Mouse (Mus musculus): ENCODE results near the gene Odf3l1. TPM values are rescaled to one million over a fixed set of nuclear protein-coding genes. Genes with fewer than 3 reads are reported as not detected.

Odf3l1 gene
- total RNA-seq, 1 experiment from 2014 or later = not detected

- ATAC-seq (replicated peaks in 1 of 2; ENCODE audit: insufficient read depth in 1 of 2, low FRiP score in 2 of 2, low TSS enrichment in 1 of 2, low read depth in 1 of 2, poor library complexity in 2 of 2, severe bottlenecking in 2 of 2) = no peak
Measured at GRCm38 (mm10) chr9:56825476-56826213, 38.8 kb downstream of the Odf3l1 start.

GRCm38 (mm10) chr9:56824900-56825299 lies 39.6 kb downstream of the Odf3l1 start:
- no peak for ATAC-seq (replicated peaks in 1 of 2; ENCODE audit: insufficient read depth in 1 of 2, low FRiP score in 2 of 2, low TSS enrichment in 1 of 2, low read depth in 1 of 2, poor library complexity in 2 of 2, severe bottlenecking in 2 of 2)

GRCm38 (mm10) chr9:56810916-56811315 lies 53.6 kb downstream of the Odf3l1 start:
- ATAC-seq (replicated peaks in 1 of 2; ENCODE audit: insufficient read depth in 1 of 2, low FRiP score in 2 of 2, low TSS enrichment in 1 of 2, low read depth in 1 of 2, poor library complexity in 2 of 2, severe bottlenecking in 2 of 2) = no peak

GRCm38 (mm10) chr9:56807990-56808389 lies 56.5 kb downstream of the Odf3l1 start:
- no peak for ATAC-seq (replicated peaks in 1 of 2; ENCODE audit: insufficient read depth in 1 of 2, low FRiP score in 2 of 2, low TSS enrichment in 1 of 2, low read depth in 1 of 2, poor library complexity in 2 of 2, severe bottlenecking in 2 of 2)

- ATAC-seq (replicated peaks in 1 of 2; ENCODE audit: insufficient read depth in 1 of 2, low FRiP score in 2 of 2, low TSS enrichment in 1 of 2, low read depth in 1 of 2, poor library complexity in 2 of 2, severe bottlenecking in 2 of 2) = no peak
Measured at GRCm38 (mm10) chr9:56803146-56803545, 61.3 kb downstream of the Odf3l1 start.

Other genes starting within 250 kb of the Odf3l1 start
- not detected in 2 replicates for gene Lingo1, start 68.2 kb downstream of the Odf3l1 start, total RNA-seq (2017)
- gene Cspg4, start 354 bp upstream of the Odf3l1 start, total RNA-seq (2017) = not detected in 2 replicates
- 10.6 and 12.8 TPM in 2 replicates for gene Snx33, start 63.7 kb upstream of the Odf3l1 start, total RNA-seq (2017)
- gene Imp3, start 72.8 kb upstream of the Odf3l1 start, total RNA-seq (2017) = 78.7 and 87.2 TPM in 2 replicates
- gene Snupn, start 86.2 kb upstream of the Odf3l1 start, total RNA-seq (2017) = 3.8 and 7.8 TPM in 2 replicates
- gene Ptpn9, start 130.2 kb upstream of the Odf3l1 start, total RNA-seq (2017) = 10.4 and 18.1 TPM in 2 replicates
- 122 and 136 TPM in 2 replicates for gene Sin3a, start 207.4 kb upstream of the Odf3l1 start, total RNA-seq (2017)